Mouse (Mus musculus): ENCODE results near the gene Atf5.

GRCm38 (mm10) chr7:44823409-44823808, 7.0 kb upstream of the Atf5 start:
- peak; percentile 38 for TF ChIP-seq CTCF (IDR thresholded peaks at IDR 0.05)
- TF ChIP-seq EP300 (IDR thresholded peaks at IDR 0.05): no peak
